Mouse (Mus musculus) kidney, postnatal 36 days (tissue): ENCODE measurements around the gene Cd22.
"Not testable (repeated sequence)": the region's sequence is repeated elsewhere in the genome, so short reads cannot be mapped to it uniquely, and the experiment has no call there.

Experiments
- DNase-seq, 2 experiments: peaks; one replicate each; pipeline ENCODE4 v3.0.0; 2021 to 2022; ENCODE audit warnings: mixed read lengths in 2 of 2

Gene Cd22

GRCm38 (mm10) chr7:30859635-30860402 lies 20.3 kb downstream of the Cd22 start:
- peak; percentile 27 to 67 for DNase-seq

GRCm38 (mm10) chr7:30859290-30859634 lies 20.9 kb downstream of the Cd22 start:
- peak; percentile 79 to 93 for DNase-seq

GRCm38 (mm10) chr7:30857746-30858145 lies 22.4 kb downstream of the Cd22 start:
- no peak for DNase-seq

DNA sequence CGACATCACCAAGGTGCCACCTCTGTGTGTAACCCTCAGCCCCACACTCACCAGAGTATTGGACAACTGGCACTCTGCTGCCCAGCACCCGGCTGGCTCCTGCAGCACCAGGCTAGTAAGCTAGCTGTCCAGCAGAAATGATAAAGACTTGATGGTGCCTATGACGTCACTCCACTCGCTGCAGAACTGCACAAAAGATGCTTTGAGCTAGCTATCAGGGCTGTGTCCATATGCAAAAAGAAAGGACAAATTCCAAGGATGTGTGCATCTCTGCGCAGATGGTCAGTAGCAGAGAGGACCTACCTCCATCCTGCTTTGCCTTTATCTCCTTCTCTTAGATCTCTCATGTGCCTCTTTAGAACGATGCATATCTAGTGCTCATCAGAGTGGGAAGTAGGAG lies 24.1 kb downstream of the Cd22 start, which contains the start of gene Ffar3:
Gene Ffar3, minus strand, starts transcription at position 101 of the 400 bp plus-strand sequence.
- DNase-seq, result no peak

- no peak for DNase-seq
Measured at GRCm38 (mm10) chr7:30851421-30851820, 28.7 kb downstream of the Cd22 start.

DNA sequence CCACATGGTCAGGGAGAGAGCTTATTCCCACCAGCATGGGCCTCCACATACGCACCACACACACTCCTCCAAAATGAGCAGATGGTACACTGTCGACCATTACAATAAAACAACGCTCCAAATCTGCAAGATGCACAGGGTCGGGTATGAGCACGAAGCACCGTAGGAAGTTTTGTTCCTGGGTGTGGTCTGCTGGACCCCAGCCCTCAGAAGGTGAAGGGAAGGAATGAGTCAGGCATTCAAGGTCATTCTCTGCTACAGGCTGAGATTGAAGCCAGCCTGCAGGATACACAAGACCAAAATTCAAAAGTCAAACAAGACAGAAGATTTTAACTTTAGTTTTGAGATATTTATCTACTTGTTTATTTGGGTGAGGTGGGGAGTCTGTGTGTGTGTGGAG lies 32.2 kb downstream of the Cd22 start:
- no peak for DNase-seq

DNA sequence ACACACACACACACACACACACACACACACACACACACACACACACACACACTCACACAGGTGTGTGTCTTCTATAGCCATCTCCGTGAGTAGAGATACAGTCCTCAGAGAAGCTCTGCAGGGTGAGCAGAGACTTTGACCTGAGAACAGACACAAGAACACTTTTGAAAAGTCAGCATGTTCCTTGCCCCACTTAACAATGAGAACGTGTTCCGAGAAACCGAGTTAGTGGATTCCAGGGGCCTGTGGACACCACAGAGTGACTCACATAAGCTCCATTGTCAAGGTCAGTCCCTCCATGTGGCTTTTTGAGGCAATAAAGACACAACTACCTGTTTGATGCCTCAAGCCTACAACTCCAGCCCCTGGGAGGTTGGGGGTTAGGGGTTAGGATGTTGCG lies 32.8 kb downstream of the Cd22 start:
- peak; percentile 45 to 47 for DNase-seq

DNA sequence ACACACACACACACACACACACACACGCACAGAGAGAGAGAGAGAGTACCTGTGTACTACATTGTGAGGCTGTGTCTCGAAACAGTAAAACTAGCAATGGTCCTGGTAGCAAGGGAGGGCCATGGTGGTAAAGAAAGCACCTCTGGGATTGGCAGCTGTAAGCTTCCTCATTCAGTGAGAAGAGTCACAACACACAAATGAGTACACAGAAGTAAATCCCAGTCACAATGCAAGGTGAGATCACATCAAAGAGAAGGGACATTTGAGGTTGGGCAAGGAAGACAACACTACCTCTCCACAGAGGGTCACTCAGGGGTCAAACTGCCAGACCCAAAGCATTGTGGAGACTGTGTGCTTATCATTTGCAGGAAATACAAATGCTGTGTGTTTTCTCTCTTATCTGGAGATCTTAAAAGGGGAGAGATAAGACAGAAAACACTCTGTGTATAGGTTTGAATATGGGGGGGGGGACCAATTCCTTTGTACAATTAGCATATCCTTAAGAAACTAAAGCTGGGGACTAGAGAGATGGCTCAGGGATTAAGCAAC lies 33.6 kb downstream of the Cd22 start:
- no peak for DNase-seq

DNA sequence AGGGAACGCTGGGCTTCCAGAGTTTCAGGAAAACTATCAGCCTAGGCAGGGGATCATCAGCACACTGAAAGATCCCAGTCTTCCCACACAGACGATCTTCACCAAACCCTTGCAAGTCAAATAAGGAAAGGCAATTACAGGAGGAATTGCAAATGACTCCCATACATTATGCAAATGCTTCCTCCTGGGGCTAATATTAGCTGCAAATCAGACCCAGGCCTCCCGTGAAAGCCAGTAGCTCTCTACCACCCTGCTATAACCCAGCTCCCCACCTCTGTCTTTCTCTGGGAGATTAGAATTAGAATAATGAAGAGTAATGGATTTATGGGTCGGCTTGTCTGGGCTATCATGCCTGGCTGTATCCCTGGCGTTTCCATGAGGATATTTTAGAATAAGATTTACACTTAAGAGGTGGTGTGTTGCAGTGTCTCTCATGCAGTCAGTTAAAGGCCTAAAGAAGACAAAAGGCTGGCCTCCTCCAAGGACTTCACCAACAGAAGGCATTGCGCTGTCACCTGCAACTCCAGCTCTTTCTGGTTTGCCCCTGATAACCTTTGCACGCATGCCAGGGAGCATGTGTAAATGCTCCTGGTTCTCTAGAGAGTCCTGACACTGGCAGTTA lies 35.4 kb downstream of the Cd22 start:
- no peak for DNase-seq

DNA sequence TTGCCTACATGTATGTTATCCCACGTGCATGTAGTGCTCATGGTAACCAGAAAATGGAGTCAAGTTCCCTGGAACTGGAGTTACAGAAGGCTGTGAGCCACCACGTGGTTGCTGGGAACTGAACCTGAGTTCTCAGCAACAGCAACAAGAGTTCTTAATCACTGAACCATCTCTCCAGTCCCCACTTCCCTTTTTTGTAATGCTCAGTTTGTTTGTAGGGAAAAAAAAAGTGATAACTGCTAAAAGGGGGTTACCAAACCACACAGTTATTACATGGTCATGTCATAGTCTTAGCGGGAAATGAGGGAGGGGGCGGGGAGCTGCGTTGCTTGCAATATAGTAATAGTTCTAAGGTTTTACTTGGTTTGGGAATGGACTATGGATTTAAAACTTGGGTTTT lies 38.0 kb downstream of the Cd22 start:
- no peak for DNase-seq

DNA sequence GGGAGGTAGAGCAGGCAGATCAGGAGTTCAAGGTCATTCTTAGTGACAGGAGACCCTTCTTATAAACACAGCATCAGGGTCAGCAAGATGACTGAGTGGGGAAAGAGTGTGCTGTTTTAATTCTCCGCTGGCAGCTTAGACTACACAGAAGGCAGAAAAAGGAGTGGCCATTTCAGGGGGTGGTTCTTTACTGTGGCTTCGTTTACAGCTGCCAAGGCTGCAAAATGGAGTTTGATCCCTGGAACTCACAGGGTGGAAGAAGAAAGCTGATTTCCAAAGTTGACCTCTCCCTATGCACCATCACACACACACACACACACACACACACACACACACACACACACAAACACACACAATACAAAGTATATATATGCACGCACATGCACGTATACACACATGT lies 38.8 kb downstream of the Cd22 start:
- no peak for DNase-seq

DNA sequence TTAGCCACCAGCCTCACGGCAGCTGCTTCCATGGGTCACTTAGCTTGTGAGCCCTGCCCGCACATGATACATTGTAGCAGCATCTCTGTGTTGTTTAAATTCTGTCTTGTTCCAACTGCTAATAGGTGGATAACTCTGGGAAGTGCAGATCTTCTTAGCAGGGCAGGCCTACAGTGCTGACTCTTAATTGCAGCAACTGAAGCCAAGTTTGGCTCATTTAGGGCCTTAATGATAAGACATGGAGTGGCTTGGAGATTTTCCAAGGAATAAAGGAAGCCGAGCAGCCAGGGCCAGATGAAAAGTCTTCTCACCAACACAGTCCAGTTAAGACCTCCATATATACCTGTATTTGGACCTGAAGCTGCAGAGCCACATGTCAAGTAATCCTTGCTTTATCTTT lies 39.8 kb downstream of the Cd22 start:
- DNase-seq, result no peak

- no peak for DNase-seq
Measured at GRCm38 (mm10) chr7:30837277-30837676, 42.9 kb downstream of the Cd22 start.

DNA sequence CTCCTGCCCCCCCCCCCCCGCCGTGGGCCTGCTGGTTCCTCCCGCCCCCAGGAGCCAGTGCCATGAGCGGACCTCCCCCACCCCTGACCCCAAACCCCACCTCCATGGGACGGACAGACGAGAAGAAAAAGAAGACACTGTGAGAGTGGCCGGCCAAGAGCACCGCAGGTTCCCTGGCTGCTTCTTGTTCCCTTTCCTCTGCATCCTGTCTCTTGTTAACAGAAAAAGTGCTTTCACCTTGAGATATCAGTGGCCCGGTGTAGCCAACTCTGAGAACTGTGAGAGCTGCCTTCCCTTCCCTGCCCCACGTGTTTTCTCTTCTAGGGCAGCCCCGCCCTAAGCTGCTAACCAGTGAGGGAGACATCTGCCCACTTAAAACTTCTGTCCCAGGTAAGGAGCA lies 47.5 kb downstream of the Cd22 start:
- not testable (repeated sequence) for DNase-seq

DNA sequence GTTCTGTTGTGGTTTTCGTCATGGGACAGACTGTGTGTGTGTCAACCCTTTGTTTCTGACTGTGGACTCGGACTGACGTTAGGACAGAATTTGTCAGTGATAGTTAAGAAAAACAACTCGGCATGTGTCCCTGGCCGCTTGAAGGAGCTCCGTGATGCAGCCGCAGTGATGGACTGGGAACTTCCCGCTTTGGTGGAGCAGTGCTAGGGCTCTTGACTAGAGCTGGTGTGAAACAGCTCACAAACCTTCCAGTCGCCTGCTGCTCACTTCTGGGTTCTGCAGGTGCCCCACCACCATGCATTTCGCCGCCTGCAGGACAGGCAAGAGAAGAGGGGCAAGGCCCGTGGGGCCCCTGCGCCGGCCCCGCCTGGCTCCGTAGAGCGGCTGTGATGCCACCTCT lies 47.9 kb downstream of the Cd22 start:
- DNase-seq, result no peak

- DNase-seq, result no peak
Measured at GRCm38 (mm10) chr7:30829428-30829827, 50.7 kb downstream of the Cd22 start.

GRCm38 (mm10) chr7:30828871-30829270 lies 51.3 kb downstream of the Cd22 start:
- DNase-seq, result not testable (repeated sequence)

DNA sequence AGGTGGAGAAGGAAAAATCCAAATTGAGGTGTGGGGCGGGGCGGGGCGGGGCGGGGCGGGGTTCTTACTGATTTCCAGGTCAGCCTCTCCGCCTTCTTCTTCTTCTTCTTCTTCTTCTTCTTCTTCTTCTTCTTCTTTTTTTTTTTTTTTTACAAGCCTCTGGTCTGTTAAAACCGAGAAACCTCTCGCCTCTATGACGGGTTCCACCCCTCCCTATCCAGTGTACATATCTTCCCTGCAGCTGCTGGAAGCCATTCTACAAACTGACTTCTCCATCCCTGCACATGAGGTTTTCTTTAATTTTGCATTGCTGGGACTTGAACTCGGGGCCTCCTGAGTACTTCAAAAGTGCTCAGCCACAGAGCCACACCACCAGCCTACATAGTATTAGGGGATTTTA lies 53.5 kb downstream of the Cd22 start:
- DNase-seq, result no peak

DNA sequence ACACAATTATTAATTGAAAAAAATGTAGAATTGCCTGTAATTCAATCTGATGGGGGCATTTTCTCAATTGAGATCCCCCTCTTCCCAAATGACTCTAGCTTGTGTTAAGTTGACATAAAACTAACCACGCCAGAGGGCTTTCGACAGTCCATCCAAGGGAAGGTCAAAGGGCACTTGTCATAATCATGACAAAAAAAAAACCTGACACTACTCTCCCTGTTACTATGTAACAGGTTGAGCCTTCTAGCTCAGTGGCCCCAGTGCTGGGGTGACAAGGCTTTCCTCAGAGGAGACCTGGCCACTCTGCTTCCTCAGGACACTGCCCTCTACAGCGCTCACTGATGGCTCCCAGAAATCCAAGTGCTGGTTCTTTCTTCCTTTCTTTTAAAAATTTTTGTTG lies 55.8 kb downstream of the Cd22 start:
- no peak for DNase-seq

- no peak for DNase-seq
Measured at GRCm38 (mm10) chr7:30823675-30824074, 56.5 kb downstream of the Cd22 start, which contains the start of gene Ffar2. TSS of gene Ffar2 (minus strand) at chr7:30823775.

DNA sequence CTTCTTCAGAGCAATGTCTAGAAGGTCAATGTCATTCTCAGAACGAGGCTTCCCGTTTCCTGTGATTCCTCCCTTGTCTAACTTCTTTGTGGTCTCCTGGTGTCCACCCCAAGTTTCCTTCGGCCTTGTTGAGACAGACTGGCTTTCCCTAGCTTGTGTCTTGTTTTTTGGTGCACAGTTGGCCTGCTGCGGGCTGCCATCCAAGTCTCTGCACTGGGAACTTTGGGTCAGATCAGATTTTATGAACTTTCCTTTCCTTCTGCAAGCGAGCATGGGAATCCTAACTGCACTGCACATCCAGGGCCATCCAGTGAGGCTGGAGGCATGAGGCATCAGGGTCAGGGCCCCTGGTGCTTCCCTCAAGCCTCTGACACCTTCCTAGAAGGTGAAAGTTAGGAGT lies 58.6 kb downstream of the Cd22 start:
- peak; percentile 12 to 42 for DNase-seq

DNA sequence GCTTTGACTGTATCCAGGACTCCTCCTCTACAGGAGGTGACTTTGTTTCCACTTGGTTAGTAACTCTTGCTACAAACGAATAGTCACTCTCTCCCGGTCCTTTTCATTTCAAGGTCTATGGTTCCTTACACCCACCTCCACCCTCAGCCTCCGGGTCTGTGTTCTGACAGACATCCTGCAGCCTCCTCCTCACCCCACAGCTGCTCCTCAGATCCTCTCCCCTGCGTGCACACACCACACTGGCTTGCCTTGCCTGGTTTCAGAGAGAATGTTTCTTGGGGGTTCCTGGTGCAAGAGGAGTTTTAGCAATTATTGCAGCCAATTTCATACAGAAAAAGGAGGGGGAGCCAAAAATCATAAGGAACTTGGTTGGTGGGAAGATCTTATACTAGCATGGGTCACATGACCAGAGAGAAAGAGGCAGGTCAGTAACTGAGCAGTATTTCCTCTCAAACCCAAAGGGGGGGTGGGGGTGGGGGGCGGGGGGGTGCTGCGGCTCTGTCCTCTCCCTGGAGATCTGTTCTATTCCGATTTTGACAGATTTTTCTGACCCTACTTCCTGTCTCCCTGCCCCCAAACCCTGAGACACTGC lies 59.2 kb downstream of the Cd22 start:
- no peak for DNase-seq

GRCm38 (mm10) chr7:30820131-30820530 lies 60.0 kb downstream of the Cd22 start:
- DNase-seq, result no peak
